ENCODE assay signal across 9 mouse cellular contexts in the genomic region with DNA sequence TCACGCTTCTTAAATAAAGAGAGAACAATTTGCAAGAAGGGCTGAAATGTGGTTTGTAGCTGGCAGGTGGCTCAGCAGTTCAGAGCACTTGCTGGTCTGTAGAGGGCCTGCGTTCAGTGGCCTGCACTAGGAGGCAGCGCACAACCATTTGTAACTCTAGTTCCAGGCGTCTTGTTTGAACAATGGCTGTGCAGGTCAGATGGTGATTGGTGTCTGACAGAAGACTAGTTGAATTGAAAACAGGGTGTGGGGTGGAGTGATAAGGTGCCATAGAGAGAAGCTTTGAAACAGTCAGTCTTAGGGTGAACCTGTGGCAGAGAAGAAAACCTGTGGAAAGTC. TPM values are rescaled to one million over a fixed set of nuclear protein-coding genes. Genes with fewer than 3 reads are reported as not detected.
DNase-seq lines count a peak whose midpoint lies in the region; ATAC-seq and TF ChIP-seq lines count a peak whose summit lies in the region.
"Had no signal": no experiment of that assay in that cellular context is flagged by ENCODE, and none has a peak within 500 bp of the region (broad histone marks: within the 10 kb centered on the region; RNA-seq: fewer than 3 reads in every experiment).

No protein-coding gene starts in this region.

- no peak overlapping the region for H3K4me3 ChIP-seq in forebrain, embryonic 11.5 days (ENCODE audit: low read depth, low read length)
- H3K4me3 ChIP-seq in forebrain, postnatal 0 days (ENCODE audit: low read depth, low read length), result no peak overlapping the region
- H3K4me3 ChIP-seq in megakaryocyte, embryonic 14.5 days (replicated peaks), result peak overlapping the region; percentile 50
- no peak overlapping the region for H3K4me3 ChIP-seq in intestine, embryonic 14.5 days (ENCODE audit: low read depth, low read length)
- H3K4me3 ChIP-seq: neural tube, embryonic 12.5 days had no signal

- ATAC-seq in forebrain, embryonic 11.5 days (replicated peaks; ENCODE audit: low FRiP score), result no peak
- no peak for ATAC-seq in forebrain, postnatal 0 days
- no peak for ATAC-seq in megakaryocyte, adult 5-6 weeks (ENCODE audit: poor library complexity, severe bottlenecking)
- peak; percentile 13; the same call in 1 of the 2 replicates for ATAC-seq in intestine, embryonic 14.5 days (replicated peaks; ENCODE audit: low FRiP score, low TSS enrichment, low read depth)

- H3K27me3 ChIP-seq in forebrain, embryonic 11.5 days (ENCODE audit: control insufficient read depth, insufficient read depth, low read length), result no peaks in the 10 kb centered on the region
- H3K27me3 ChIP-seq in forebrain, postnatal 0 days (ENCODE audit: insufficient read depth, low read length), result no peaks in the 10 kb centered on the region
- no peaks in the 10 kb centered on the region for H3K27me3 ChIP-seq in megakaryocyte, embryonic 14.5 days (replicated peaks)
- H3K27me3 ChIP-seq in intestine, embryonic 14.5 days (replicated peaks; ENCODE audit: control insufficient read depth, insufficient read depth, low read length), result no peaks in the 10 kb centered on the region
- H3K27me3 ChIP-seq: neural tube, embryonic 12.5 days had no signal

- no peaks in the 10 kb centered on the region for H3K36me3 ChIP-seq in forebrain, embryonic 11.5 days (ENCODE audit: control insufficient read depth, insufficient read depth, low read length)
- H3K36me3 ChIP-seq in forebrain, postnatal 0 days (ENCODE audit: insufficient read depth), result no peaks in the 10 kb centered on the region
- peaks cover 61% of the 10 kb centered on the region for H3K36me3 ChIP-seq in megakaryocyte, embryonic 14.5 days (replicated peaks; ENCODE audit: low read length)
- no peaks in the 10 kb centered on the region for H3K36me3 ChIP-seq in intestine, embryonic 14.5 days (ENCODE audit: control insufficient read depth, insufficient read depth, low read length)
- H3K36me3 ChIP-seq: neural tube, embryonic 12.5 days had no signal

- no peak for DNase-seq in forebrain, embryonic 11.5 days (ENCODE audit: low spot score)
- no peak for DNase-seq in forebrain, postnatal 0 days
- DNase-seq in intestine, embryonic 14.5 days (ENCODE audit: low spot score), result no peak
- DNase-seq in naive thymus-derived CD4-positive, alpha-beta T cell, adult 2 months (ENCODE audit: low read depth), result peak; percentile 39
- no peak for DNase-seq in ovary, adult 18-20 months (ENCODE audit: low spot score)
- DNase-seq in left cerebral cortex, postnatal 4 days, result no peak

- intact Hi-C loops in left cerebral cortex, postnatal 4 days (cut with DNase I), result no loop called here

- H3K9me3 ChIP-seq in forebrain, embryonic 11.5 days (ENCODE audit: control insufficient read depth, low read length), result no peaks in the 10 kb centered on the region
- no peaks in the 10 kb centered on the region for H3K9me3 ChIP-seq in forebrain, postnatal 0 days (ENCODE audit: low read length)
- no peaks in the 10 kb centered on the region for H3K9me3 ChIP-seq in megakaryocyte, embryonic 14.5 days
- no peaks in the 10 kb centered on the region for H3K9me3 ChIP-seq in intestine, embryonic 14.5 days (ENCODE audit: control insufficient read depth, low read length)
- H3K9me3 ChIP-seq: neural tube, embryonic 12.5 days had no signal

- no peak for TF ChIP-seq CTCF in forebrain, postnatal 0 days (IDR thresholded peaks at IDR 0.05; ENCODE audit: low read depth)

- 51% methylated on average over 4 of the region's 4 CpGs for WGBS in forebrain, embryonic 11.5 days
- 52% methylated on average over 4 of the region's 4 CpGs for WGBS in forebrain, postnatal 0 days
- 50% methylated on average over 4 of the region's 4 CpGs for WGBS in intestine, embryonic 14.5 days

- no peak overlapping the region for H3K9ac ChIP-seq in forebrain, embryonic 11.5 days (ENCODE audit: low read length)
- no peak overlapping the region for H3K9ac ChIP-seq in forebrain, postnatal 0 days
- H3K9ac ChIP-seq in intestine, embryonic 14.5 days (ENCODE audit: low read length), result no peak overlapping the region
- H3K9ac ChIP-seq: neural tube, embryonic 12.5 days had no signal

- H3K4me2 ChIP-seq in forebrain, embryonic 11.5 days (ENCODE audit: low read depth, low read length, severe bottlenecking), result no peak overlapping the region
- no peak overlapping the region for H3K4me2 ChIP-seq in forebrain, postnatal 0 days (ENCODE audit: low read depth)
- H3K4me2 ChIP-seq in intestine, embryonic 14.5 days (ENCODE audit: low read length), result no peak overlapping the region
- H3K4me2 ChIP-seq: neural tube, embryonic 12.5 days had no signal

- H3K4me1 ChIP-seq in forebrain, embryonic 11.5 days (replicated peaks; ENCODE audit: control insufficient read depth, insufficient read depth, low read length), result peaks cover 10% of the 10 kb centered on the region
- no peaks in the 10 kb centered on the region for H3K4me1 ChIP-seq in forebrain, postnatal 0 days (ENCODE audit: insufficient read depth)
- H3K4me1 ChIP-seq in megakaryocyte, embryonic 14.5 days, result peaks cover 100% of the 10 kb centered on the region
- peaks cover 56% of the 10 kb centered on the region for H3K4me1 ChIP-seq in intestine, embryonic 14.5 days (replicated peaks; ENCODE audit: control insufficient read depth, insufficient read depth, low read length)

- 0 out of 2 replicates have a peak overlapping the region, but pooled peaks have one; percentile 20 for H3K27ac ChIP-seq in forebrain, embryonic 11.5 days (ENCODE audit: low read depth, low read length)
- no peak overlapping the region for H3K27ac ChIP-seq in forebrain, postnatal 0 days (ENCODE audit: low read depth, low read length)
- peak overlapping the region; percentile 43 for H3K27ac ChIP-seq in intestine, embryonic 14.5 days (ENCODE audit: low read depth)
- H3K27ac ChIP-seq: neural tube, embryonic 12.5 days had no signal

RNA-seq across cellular contexts. Expression of a gene that starts 17.0 kb away (rescaled TPM):
- polyA plus RNA-seq in forebrain, embryonic 11.5 days (2014; fragmentation: Nextera tagmentation; extraction: Ambion mirVana), result 209 and 216 TPM in 2 replicates
- total RNA-seq in forebrain, postnatal 0 days (2014; rRNA removed), result 121 and 171 TPM in 2 replicates
- polyA plus RNA-seq in forebrain, postnatal 0 days (2015; fragmentation: Nextera tagmentation; extraction: Ambion mirVana), result 147 and 193 TPM in 2 replicates
- polyA plus RNA-seq in megakaryocyte, embryonic 14.5 days (2012; ENCODE audit: insufficient read depth, low replicate concordance), result 351 and 1,948 TPM in 2 replicates
- total RNA-seq in megakaryocyte, adult 5-6 weeks (2015), result 39.0 and 40.7 TPM in 2 replicates
- total RNA-seq in megakaryocyte, adult 5-6 weeks (2017), result 39.8 and 40.7 TPM in 2 replicates
- 136 and 144 TPM in 2 replicates for polyA plus RNA-seq in intestine, embryonic 14.5 days (2014; fragmentation: Nextera tagmentation; extraction: Ambion mirVana)
- 100 to 1,000 TPM; 233 to 234 TPM for total RNA-seq in left cerebral cortex, postnatal 4 days (2021)

RNA-seq across cellular contexts. Expression of a gene that starts 36.3 kb away (rescaled TPM):
- 23.6 and 25.5 TPM in 2 replicates for polyA plus RNA-seq in forebrain, embryonic 11.5 days (2014; fragmentation: Nextera tagmentation; extraction: Ambion mirVana)
- total RNA-seq in forebrain, postnatal 0 days (2014; rRNA removed), result 13.0 and 14.7 TPM in 2 replicates
- polyA plus RNA-seq in forebrain, postnatal 0 days (2015; fragmentation: Nextera tagmentation; extraction: Ambion mirVana), result 6.7 and 6.8 TPM in 2 replicates
- 4.1 and 35.3 TPM in 2 replicates for polyA plus RNA-seq in megakaryocyte, embryonic 14.5 days (2012; ENCODE audit: insufficient read depth, low replicate concordance)
- total RNA-seq in megakaryocyte, adult 5-6 weeks (2015), result 7.8 and 8.8 TPM in 2 replicates
- 22.6 and 23.5 TPM in 2 replicates for total RNA-seq in megakaryocyte, adult 5-6 weeks (2017)
- polyA plus RNA-seq in intestine, embryonic 14.5 days (2014; fragmentation: Nextera tagmentation; extraction: Ambion mirVana), result 14.2 and 15.3 TPM in 2 replicates
- total RNA-seq in left cerebral cortex, postnatal 4 days (2021), result 10 to 100 TPM; 11.3 to 12.4 TPM

RNA-seq across cellular contexts. Expression of a gene that starts 48.6 kb away (rescaled TPM):
- polyA plus RNA-seq in forebrain, embryonic 11.5 days (2014; fragmentation: Nextera tagmentation; extraction: Ambion mirVana), result 0.87 and 1.2 TPM in 2 replicates
- 4.7 and 6.3 TPM in 2 replicates for total RNA-seq in forebrain, postnatal 0 days (2014; rRNA removed)
- 1.8 and 2.7 TPM in 2 replicates for polyA plus RNA-seq in forebrain, postnatal 0 days (2015; fragmentation: Nextera tagmentation; extraction: Ambion mirVana)
- 0.89 TPM in 1 of 2 replicates, not detected in the other for polyA plus RNA-seq in megakaryocyte, embryonic 14.5 days (2012; ENCODE audit: insufficient read depth, low replicate concordance)
- total RNA-seq in megakaryocyte, adult 5-6 weeks (2015), result 0.14 TPM in 1 of 2 replicates, not detected in the other
- total RNA-seq in megakaryocyte, adult 5-6 weeks (2017), result not detected in 2 replicates
- polyA plus RNA-seq in intestine, embryonic 14.5 days (2014; fragmentation: Nextera tagmentation; extraction: Ambion mirVana), result 0.15 TPM in 2 replicates
- total RNA-seq in left cerebral cortex, postnatal 4 days (2021), result 1 to 10 TPM; 1.5 to 2.0 TPM
